Mouse (Mus musculus) embryonic fibroblast, embryonic 13.5 days (primary cell): ENCODE measurements at regions not wholly inside any gene's neighbourhood (a gene's known extent, or its start where the extent isn't known, plus 50 kb on each side); places are given as distances from the start of the nearest gene placed in this dataset.
"Not testable (repeated sequence)": the region's sequence is repeated elsewhere in the genome, so short reads cannot be mapped to it uniquely, and the experiment has no call there.

Experiments
- H3K27ac ChIP-seq: 2 replicates; pipeline ENCODE4 v1.5.1; 2012; ENCODE audit warnings: low read length, control low read depth, inconsistent platforms; ENCODE audit not compliant: insufficient read depth
- H3K4me1 ChIP-seq: 2 replicates; pipeline ENCODE4 v1.6.1; 2011; ENCODE audit warnings: low read length; ENCODE audit not compliant: control insufficient read depth, insufficient read depth
- H3K4me3 ChIP-seq: 2 replicates; pipeline ENCODE4 v1.5.1; 2011; ENCODE audit warnings: mild to moderate bottlenecking, control low read depth, low read length; ENCODE audit not compliant: insufficient read depth
- CTCF ChIP-seq: IDR thresholded peaks from 2 replicates; pipeline ENCODE4 v1.5.1; 2011; ENCODE audit warnings: mild to moderate bottlenecking, control low read depth, low read length, moderate library complexity, borderline replicate concordance; ENCODE audit not compliant: insufficient read depth
- POLR2A ChIP-seq: IDR thresholded peaks from 2 replicates; pipeline ENCODE4 v1.6.1; 2011; ENCODE audit warnings: low read depth, mild to moderate bottlenecking, control low read depth, low read length, moderate library complexity

- H3K4me3 ChIP-seq = no peak overlapping the region
- H3K4me1 ChIP-seq = no peaks in the 10 kb centered on the region
- H3K27ac ChIP-seq = no peak overlapping the region
- TF ChIP-seq POLR2A = no peak
- no peak for TF ChIP-seq CTCF
Measured at GRCm38 (mm10) chr15:32042173-32042572, 134.9 kb upstream of the Tas2r119 start.

GRCm38 (mm10) chr15:32042589-32042988, 134.5 kb upstream of the Tas2r119 start:
- Histone ChIP-seq H3K4me1 (no peaks in the 10 kb centered on the region), H3K4me3 (no peak overlapping the region), H3K27ac (no peak overlapping the region)
- TF ChIP-seq CTCF (no peak), POLR2A (no peak)

GRCm38 (mm10) chr15:32043207-32043606, 133.9 kb upstream of the Tas2r119 start:
- H3K4me3 ChIP-seq = no peak overlapping the region
- no peaks in the 10 kb centered on the region for H3K4me1 ChIP-seq
- no peak overlapping the region for H3K27ac ChIP-seq
- TF ChIP-seq POLR2A (no peak), CTCF (no peak)

GRCm38 (mm10) chr15:32043670-32044069, 133.4 kb upstream of the Tas2r119 start:
- not testable (repeated sequence) for H3K4me1 ChIP-seq, H3K27ac ChIP-seq, H3K4me3 ChIP-seq

GRCm38 (mm10) chr15:32048836-32049235, 128.3 kb upstream of the Tas2r119 start:
- no peak for TF ChIP-seq POLR2A
- no peak for TF ChIP-seq CTCF
- Histone ChIP-seq H3K4me1 (no peaks in the 10 kb centered on the region), H3K27ac (no peak overlapping the region)

GRCm38 (mm10) chr15:32061573-32061972, 115.5 kb upstream of the Tas2r119 start:
- Histone ChIP-seq H3K4me3 (no peak overlapping the region), H3K27ac (no peak overlapping the region), H3K4me1 (no peaks in the 10 kb centered on the region)
- no peak for TF ChIP-seq POLR2A

More at GRCm38 (mm10) chr15:32048836-32049235, 128.3 kb upstream of the Tas2r119 start:
- no peak overlapping the region for H3K4me3 ChIP-seq

- Histone ChIP-seq H3K27ac (no peak overlapping the region), H3K4me1 (no peaks in the 10 kb centered on the region), H3K4me3 (no peak overlapping the region)
- TF ChIP-seq POLR2A = no peak
- no peak for TF ChIP-seq CTCF
Measured at GRCm38 (mm10) chr15:32082109-32082508, 95.0 kb upstream of the Tas2r119 start.

GRCm38 (mm10) chr15:32093889-32094288, 83.2 kb upstream of the Tas2r119 start:
- Histone ChIP-seq H3K4me3 (no peak overlapping the region), H3K4me1 (no peaks in the 10 kb centered on the region), H3K27ac (no peak overlapping the region)
- TF ChIP-seq CTCF = no peak
- TF ChIP-seq POLR2A = no peak

GRCm38 (mm10) chr15:32095554-32095953, 81.5 kb upstream of the Tas2r119 start:
- H3K27ac ChIP-seq = no peak overlapping the region
- TF ChIP-seq POLR2A (no peak), CTCF (no peak)

GRCm38 (mm10) chr15:32110659-32111058, 66.4 kb upstream of the Tas2r119 start:
- TF ChIP-seq POLR2A (no peak), CTCF (no peak)
- no peak overlapping the region for H3K27ac ChIP-seq
- no peak overlapping the region for H3K4me3 ChIP-seq
- H3K4me1 ChIP-seq = no peaks in the 10 kb centered on the region

More at GRCm38 (mm10) chr15:32095554-32095953, 81.5 kb upstream of the Tas2r119 start:
- H3K4me3 ChIP-seq = no peak overlapping the region
- no peaks in the 10 kb centered on the region for H3K4me1 ChIP-seq
